Mouse (Mus musculus): ENCODE results near the gene Arfip1.

DNA sequence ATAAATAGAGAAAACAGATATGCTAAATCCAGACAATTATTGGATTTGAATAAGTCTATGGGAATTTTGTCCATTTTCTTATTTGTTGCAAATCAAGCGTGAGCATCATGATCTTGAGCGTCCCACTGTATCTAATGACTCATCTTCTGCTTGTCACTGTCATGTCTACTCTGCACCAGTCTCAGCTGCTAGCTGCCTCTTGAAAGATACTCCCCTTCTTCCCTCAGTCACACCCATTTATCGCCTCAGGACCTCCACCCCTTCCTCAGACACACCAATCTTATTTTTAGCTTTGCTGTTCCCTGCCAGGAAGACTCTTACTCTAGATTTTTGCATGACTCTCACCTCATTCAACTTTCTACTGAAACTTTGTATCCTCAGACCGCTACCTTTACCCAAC lies 19.0 kb downstream of the Arfip1 start:
- no peak for TF ChIP-seq POLR2A (IDR thresholded peaks at IDR 0.05; ENCODE audit: borderline replicate concordance, insufficient read depth, low read length)
- TF ChIP-seq CTCF (IDR thresholded peaks at IDR 0.05; ENCODE audit: borderline replicate concordance, insufficient read depth, low read depth, low read length) = no peak
